Mouse (Mus musculus) G1E (cell line): ENCODE data around the gene Mien1. TPM values are rescaled to one million over a fixed set of nuclear protein-coding genes. Genes with fewer than 3 reads are reported as not detected.

ENCODE experiments used
- ATAC-seq: 2 replicates; pipeline ENCODE4 v1.8.0; 2016; ENCODE audit warnings: mild to moderate bottlenecking; ENCODE audit not compliant: insufficient number of reproducible peaks, poor library complexity, low FRiP score, severe bottlenecking; ENCODE audit errors: extremely low read depth
- DNase-seq: peaks from one replicate; pipeline ENCODE4 v3.0.0; 2012; ENCODE audit warnings: low spot score
- H3K27me3 ChIP-seq: 2 replicates; pipeline ENCODE4 v1.6.1; 2012; ENCODE audit warnings: mild to moderate bottlenecking, low read length, inconsistent platforms; ENCODE audit not compliant: insufficient read depth
- H3K36me3 ChIP-seq: replicated peaks from 2 replicates; pipeline ENCODE3; 2012; ENCODE audit warnings: mild to moderate bottlenecking, inconsistent platforms
- H3K4me1 ChIP-seq: 2 replicates; pipeline ENCODE4 v1.6.1; 2012; ENCODE audit warnings: low read depth, low read length, inconsistent platforms, mixed read lengths; ENCODE audit not compliant: insufficient read depth
- H3K4me3 ChIP-seq: 2 replicates; pipeline ENCODE4 v1.5.1; 2012; ENCODE audit warnings: low read depth, mild to moderate bottlenecking, inconsistent platforms, low read length, moderate library complexity, mixed read lengths
- H3K9me3 ChIP-seq: replicated peaks from 2 replicates; pipeline ENCODE4 v1.6.1; 2012; ENCODE audit warnings: inconsistent platforms
- CTCF ChIP-seq: IDR thresholded peaks from 2 replicates; pipeline ENCODE4 v1.5.1; 2012; ENCODE audit warnings: low read depth, low read length, inconsistent platforms, mixed read lengths
- GATA1 ChIP-seq: IDR thresholded peaks from 2 replicates; pipeline ENCODE4 v1.6.1; 2012; ENCODE audit warnings: borderline replicate concordance, low read length, inconsistent platforms, mixed read lengths
- GATA2 ChIP-seq: IDR thresholded peaks from 2 replicates; pipeline ENCODE4 v1.6.1; 2012; ENCODE audit warnings: low read depth, low read length, inconsistent platforms, borderline replicate concordance
- POLR2AphosphoS5 ChIP-seq: IDR thresholded peaks from 2 replicates; pipeline ENCODE4 v1.6.1; 2012; ENCODE audit warnings: low read depth, low read length, inconsistent platforms; ENCODE audit not compliant: insufficient replicate concordance
- TAL1 ChIP-seq: conservative IDR thresholded peaks from 2 replicates; pipeline ENCODE4 v1.6.1; 2012; ENCODE audit warnings: low read depth, low read length, inconsistent platforms, mixed read lengths
- polyA plus RNA-seq: library from polyadenylated mRNA; stranded (reverse); fragments of >175 nt; gene quantifications from 2 replicates; pipeline ENCODE4 v1.2.3, GENCODE M21; 2012
- total RNA-seq, 2 experiments: library from RNA; stranded (forward) in 1 of 2; stranded (reverse) in 1 of 2; fragments of 200-1000 nt in 1 of 2; fragments of >200 nt in 1 of 2; fragmentation: Nextera tagmentation in 1 of 2; gene quantifications; 2 replicates each; pipeline ENCODE4 v1.2.3; 2014 to 2017

Mien1 gene
- total and polyA plus RNA-seq, 3 experiments, result 27.2 to 63.9 (median 45.5) TPM

GRCm38 (mm10) chr11:98412273-98412796 is 26.5 kb downstream of the Mien1 start, which contains the start of gene Erbb2:
Gene Erbb2 (plus strand): TSS chr11:98412470.
- DNase-seq (no peak), ATAC-seq (no peak)
- Histone ChIP-seq H3K36me3 (no peaks in the 10 kb centered on the region), H3K4me3 (no peak within 1 kb of the TSS), H3K9me3 (no peaks in the 10 kb centered on the region), H3K27me3 (peaks cover 45% of the 10 kb centered on the region), H3K4me1 (peaks cover 6% of the 10 kb centered on the region; the same call in 1 of the 2 replicates)
- TF ChIP-seq GATA2 (no peak), CTCF (no peak), TAL1 (no peak), POLR2AphosphoS5 (no peak), GATA1 (no peak)

- no peaks in the 10 kb centered on the region for H3K9me3 ChIP-seq
- H3K27me3 ChIP-seq, result peaks cover 40% of the 10 kb centered on the region
- no peak for TF ChIP-seq POLR2AphosphoS5
- no peak for DNase-seq
- ATAC-seq, result no peak
- peaks cover 3% of the 10 kb centered on the region; the same call in 1 of the 2 replicates for H3K4me1 ChIP-seq
- H3K4me3 ChIP-seq, result no peak overlapping the region
- no peaks in the 10 kb centered on the region for H3K36me3 ChIP-seq
Measured at GRCm38 (mm10) chr11:98409341-98409822, 29.4 kb downstream of the Mien1 start.

GRCm38 (mm10) chr11:98408872-98409271 is 29.9 kb downstream of the Mien1 start:
- Histone ChIP-seq H3K4me1 (peaks cover 3% of the 10 kb centered on the region; the same call in 1 of the 2 replicates), H3K27me3 (peaks cover 36% of the 10 kb centered on the region), H3K4me3 (no peak overlapping the region), H3K9me3 (no peaks in the 10 kb centered on the region), H3K36me3 (no peaks in the 10 kb centered on the region)
- DNase-seq (no peak), ATAC-seq (no peak)
- no peak for TF ChIP-seq GATA1
- TF ChIP-seq POLR2AphosphoS5, result no peak
- no peak for TF ChIP-seq TAL1
- TF ChIP-seq CTCF, result no peak
- no peak for TF ChIP-seq GATA2

- Histone ChIP-seq H3K4me3 (no peak overlapping the region), H3K4me1 (peaks cover 3% of the 10 kb centered on the region; the same call in 1 of the 2 replicates), H3K27me3 (peaks cover 19% of the 10 kb centered on the region), H3K9me3 (no peaks in the 10 kb centered on the region), H3K36me3 (no peaks in the 10 kb centered on the region)
- TF ChIP-seq GATA2 (no peak), POLR2AphosphoS5 (no peak), TAL1 (no peak), GATA1 (no peak), CTCF (no peak)
- no peak for ATAC-seq
- DNase-seq, result no peak
Measured at GRCm38 (mm10) chr11:98406621-98407020, 32.2 kb downstream of the Mien1 start.

- peaks cover 23% of the 10 kb centered on the region for H3K4me1 ChIP-seq
- ATAC-seq (no peak), DNase-seq (no peak)
- peaks cover 29% of the 10 kb centered on the region for H3K36me3 ChIP-seq
- H3K4me3 ChIP-seq, result peak overlapping the region; percentile 90
- no peaks in the 10 kb centered on the region for H3K9me3 ChIP-seq
- no peak for TF ChIP-seq GATA1
- no peak for TF ChIP-seq TAL1
- TF ChIP-seq CTCF, result no peak
- TF ChIP-seq POLR2AphosphoS5, result no peak
- TF ChIP-seq GATA2, result no peak
- peaks cover 11% of the 10 kb centered on the region for H3K27me3 ChIP-seq
Measured at GRCm38 (mm10) chr11:98400816-98401215, 38.0 kb downstream of the Mien1 start.

GRCm38 (mm10) chr11:98400161-98400726 is 38.5 kb downstream of the Mien1 start, which contains the start of gene Pgap3:
Gene Pgap3 (minus strand): TSS chr11:98400490.
- peak; percentile 73 for ATAC-seq
- Histone ChIP-seq H3K4me3 (peak within 1 kb of the TSS; percentile 90), H3K9me3 (no peaks in the 10 kb centered on the region), H3K36me3 (peaks cover 31% of the 10 kb centered on the region), H3K4me1 (peaks cover 25% of the 10 kb centered on the region), H3K27me3 (peaks cover 11% of the 10 kb centered on the region)
- DNase-seq, result peak; percentile 78
- TF ChIP-seq GATA1 (no peak), GATA2 (no peak), TAL1 (no peak), CTCF (no peak), POLR2AphosphoS5 (no peak)
